Mouse (Mus musculus) brain, embryonic 14.5 days (tissue): ENCODE data around the gene Shroom3. TPM values are rescaled to one million over a fixed set of nuclear protein-coding genes. Genes with fewer than 3 reads are reported as not detected.
A peak's percentile ranks its signal among the peaks of the same experiment; 100 is the strongest.

ENCODE experiments used
- DNase-seq: peaks from one replicate; pipeline ENCODE4 v3.0.0-alpha.2; 2011; ENCODE audit warnings: low read depth
- CTCF ChIP-seq: fragments of 200-500 bp; IDR thresholded peaks from 2 replicates; pipeline ENCODE4 v1.5.1; 2012; ENCODE audit warnings: inconsistent platforms, mild to moderate bottlenecking, moderate library complexity, borderline replicate concordance; ENCODE audit not compliant: insufficient read depth, insufficient read length; ENCODE audit errors: extremely low read depth
- POLR2A ChIP-seq: fragments of 200-500 bp; IDR thresholded peaks from 2 replicates; pipeline ENCODE4 v1.6.1; 2012; ENCODE audit warnings: mild to moderate bottlenecking, inconsistent platforms, borderline replicate concordance; ENCODE audit not compliant: poor library complexity, insufficient read depth, insufficient read length, severe bottlenecking; ENCODE audit errors: extremely low read depth
- polyA plus RNA-seq: library from polyadenylated mRNA; depleted of rRNA; stranded (reverse); fragments of >200 nt; gene quantifications from 2 replicates; pipeline ENCODE4 v1.2.3, GENCODE M21; 2012

Gene Shroom3
- polyA plus RNA-seq, 1 experiment = 8.0 TPM

GRCm38 (mm10) chr5:92866546-92866945 lies 183.3 kb downstream of the Shroom3 start:
- no peak for DNase-seq
- TF ChIP-seq POLR2A (no peak), CTCF (no peak)

GRCm38 (mm10) chr5:92867253-92867652 lies 184.0 kb downstream of the Shroom3 start:
- no peak for DNase-seq
- TF ChIP-seq POLR2A = no peak
- no peak for TF ChIP-seq CTCF

GRCm38 (mm10) chr5:92868231-92868630 lies 185.0 kb downstream of the Shroom3 start:
- TF ChIP-seq CTCF (no peak), POLR2A (no peak)
- peak; percentile 30 for DNase-seq

- DNase-seq = no peak
These were observed 187.8 kb downstream of the Shroom3 start for GRCm38 (mm10) chr5:92871048-92871447.

GRCm38 (mm10) chr5:92872182-92872581 lies 188.9 kb downstream of the Shroom3 start:
- TF ChIP-seq POLR2A (no peak), CTCF (peak; percentile 15; the same call in 1 of the 2 replicates)
- peak; percentile 45 for DNase-seq

More at GRCm38 (mm10) chr5:92871048-92871447, 187.8 kb downstream of the Shroom3 start:
- TF ChIP-seq POLR2A = no peak
- no peak for TF ChIP-seq CTCF

GRCm38 (mm10) chr5:92872991-92873390 lies 189.8 kb downstream of the Shroom3 start:
- no peak for DNase-seq
- TF ChIP-seq CTCF (no peak), POLR2A (no peak)

- DNase-seq = no peak
- TF ChIP-seq CTCF = no peak
- no peak for TF ChIP-seq POLR2A
These were observed 190.3 kb downstream of the Shroom3 start for GRCm38 (mm10) chr5:92873518-92873917.

- TF ChIP-seq CTCF = no peak
- no peak for TF ChIP-seq POLR2A
- no peak for DNase-seq
These were observed 192.6 kb downstream of the Shroom3 start for GRCm38 (mm10) chr5:92875836-92876235.

GRCm38 (mm10) chr5:92877104-92877503 lies 193.9 kb downstream of the Shroom3 start:
- DNase-seq = no peak
- TF ChIP-seq CTCF (no peak), POLR2A (no peak)

GRCm38 (mm10) chr5:92880393-92880792 lies 197.2 kb downstream of the Shroom3 start:
- TF ChIP-seq POLR2A = no peak
- TF ChIP-seq CTCF = no peak
- DNase-seq = no peak

GRCm38 (mm10) chr5:92880893-92881292 lies 197.7 kb downstream of the Shroom3 start:
- TF ChIP-seq CTCF (no peak), POLR2A (no peak)
- no peak for DNase-seq

- DNase-seq = no peak
- no peak for TF ChIP-seq POLR2A
- TF ChIP-seq CTCF = no peak
These were observed 202.9 kb downstream of the Shroom3 start for GRCm38 (mm10) chr5:92886141-92886540.
